Mouse (Mus musculus) right cerebral cortex, adult 18-20 months (tissue): ENCODE data around the gene Klhl36.
"Not testable (repeated sequence)": the region's sequence is repeated elsewhere in the genome, so short reads cannot be mapped to it uniquely, and the experiment has no call there.

Experiments
- DNase-seq: peaks from one replicate; pipeline ENCODE4 v3.0.0; 2022; ENCODE audit warnings: mixed read lengths

Klhl36 gene

GRCm38 (mm10) chr8:119836831-119837230, 25.2 kb upstream of the Klhl36 start:
- DNase-seq: no peak

- DNase-seq: no peak
Observed at GRCm38 (mm10) chr8:119837553-119838071, 24.5 kb upstream of the Klhl36 start.

GRCm38 (mm10) chr8:119838100-119838982, 23.7 kb upstream of the Klhl36 start:
- no peak for DNase-seq

- DNase-seq: no peak
Observed at GRCm38 (mm10) chr8:119838983-119839340, 23.1 kb upstream of the Klhl36 start.

GRCm38 (mm10) chr8:119839419-119840021, 22.5 kb upstream of the Klhl36 start:
- no peak for DNase-seq

- DNase-seq: peak; percentile 98
Observed at GRCm38 (mm10) chr8:119840275-119840808, 21.7 kb upstream of the Klhl36 start, which contains the start of gene Cotl1. Cotl1 (minus strand) TSS chr8:119840544.

GRCm38 (mm10) chr8:119840905-119841411, 21.1 kb upstream of the Klhl36 start:
- no peak for DNase-seq

GRCm38 (mm10) chr8:119843444-119843843, 18.6 kb upstream of the Klhl36 start:
- peak; percentile 83 for DNase-seq

GRCm38 (mm10) chr8:119844577-119844976, 17.5 kb upstream of the Klhl36 start:
- no peak for DNase-seq

GRCm38 (mm10) chr8:119845741-119846140, 16.3 kb upstream of the Klhl36 start:
- not testable (repeated sequence) for DNase-seq

GRCm38 (mm10) chr8:119847232-119847922, 14.7 kb upstream of the Klhl36 start:
- DNase-seq: no peak

GRCm38 (mm10) chr8:119853521-119853920, 8.5 kb upstream of the Klhl36 start:
- no peak for DNase-seq

GRCm38 (mm10) chr8:119854035-119854434, 8.0 kb upstream of the Klhl36 start:
- DNase-seq: no peak

GRCm38 (mm10) chr8:119855656-119856055, 6.4 kb upstream of the Klhl36 start:
- no peak for DNase-seq

GRCm38 (mm10) chr8:119857767-119858166, 4.3 kb upstream of the Klhl36 start:
- no peak for DNase-seq

- no peak for DNase-seq
Observed at GRCm38 (mm10) chr8:119862390-119862734, 296 bp downstream of the Klhl36 start.

GRCm38 (mm10) chr8:119862749-119863148, 683 bp downstream of the Klhl36 start:
- no peak for DNase-seq

- DNase-seq: no peak
Observed at GRCm38 (mm10) chr8:119869616-119870015, 7.5 kb downstream of the Klhl36 start.

GRCm38 (mm10) chr8:119873181-119873580, 11.1 kb downstream of the Klhl36 start:
- no peak for DNase-seq

GRCm38 (mm10) chr8:119881301-119881700, 19.2 kb downstream of the Klhl36 start:
- DNase-seq: no peak

- no peak for DNase-seq
Observed at GRCm38 (mm10) chr8:119881917-119882316, 19.9 kb downstream of the Klhl36 start.

- no peak for DNase-seq
Observed at GRCm38 (mm10) chr8:119883281-119883680, 21.2 kb downstream of the Klhl36 start.

- DNase-seq: no peak
Observed at GRCm38 (mm10) chr8:119885612-119886011, 23.5 kb downstream of the Klhl36 start.
